Mouse (Mus musculus) adrenal gland, adult 2 months (tissue): Measurements from ENCODE around the gene Ovch2. TPM values are rescaled to one million over a fixed set of nuclear protein-coding genes. Genes with fewer than 3 reads are reported as not detected.

Experiments
- DNase-seq: peaks from one replicate; pipeline ENCODE4 v3.0.0; 2021
- polyA plus RNA-seq: library from polyadenylated mRNA; depleted of rRNA; stranded (reverse); fragments of >200 nt; gene quantifications from 2 replicates; pipeline ENCODE4 v1.2.3, GENCODE M21; 2012; rRNA removed
- total RNA-seq, 2 experiments: library from RNA; stranded (reverse); gene quantifications; 2 replicates each; pipeline ENCODE4 v1.2.3; 2021

Ovch2 gene
- total and polyA plus RNA-seq, 3 experiments: not detected

DNA sequence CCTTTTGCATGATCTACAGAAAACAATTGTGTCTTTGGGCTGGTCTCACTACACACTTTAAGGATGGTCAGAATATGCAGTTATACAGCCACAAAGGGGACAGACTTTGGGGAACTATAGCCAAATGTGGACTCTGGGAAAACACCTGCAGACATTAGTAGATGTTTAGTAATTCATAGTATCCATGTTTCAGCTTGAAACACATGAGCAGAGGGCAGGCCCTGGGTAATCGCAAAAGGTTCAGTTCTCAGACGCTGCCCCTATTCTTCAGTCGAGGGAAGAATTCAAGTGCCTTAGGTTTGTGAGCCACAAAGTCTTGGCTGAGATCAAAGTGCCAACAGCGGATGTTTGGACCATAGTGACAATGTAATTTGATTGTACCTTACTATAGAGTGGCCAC, 56.6 kb downstream of the Ovch2 start:
- DNase-seq: no peak

DNA sequence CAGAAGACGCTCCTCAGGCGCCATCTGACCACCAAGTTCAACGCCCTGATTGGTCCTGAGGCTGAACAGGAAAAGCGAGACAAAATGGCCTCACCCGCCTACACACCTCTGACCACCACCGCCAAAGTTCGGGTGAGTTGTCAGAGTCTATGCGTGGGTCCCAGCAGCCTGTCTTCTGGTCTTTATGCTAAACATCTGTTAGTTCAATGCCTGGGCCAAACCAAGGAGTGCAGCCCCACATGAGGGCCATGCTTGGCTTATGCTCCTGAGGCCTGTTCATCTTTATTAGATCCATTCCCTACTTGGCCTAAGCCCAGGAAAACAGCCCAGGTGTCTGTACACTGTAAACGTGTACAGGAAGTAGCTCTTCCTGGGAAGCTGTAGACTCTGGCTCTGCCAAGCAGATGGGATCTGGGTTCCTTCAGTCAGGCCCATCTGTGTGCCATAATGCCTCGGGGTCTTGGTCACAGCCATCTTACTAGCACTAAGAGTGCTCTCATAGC, 58.0 kb downstream of the Ovch2 start:
- DNase-seq: no peak

DNA sequence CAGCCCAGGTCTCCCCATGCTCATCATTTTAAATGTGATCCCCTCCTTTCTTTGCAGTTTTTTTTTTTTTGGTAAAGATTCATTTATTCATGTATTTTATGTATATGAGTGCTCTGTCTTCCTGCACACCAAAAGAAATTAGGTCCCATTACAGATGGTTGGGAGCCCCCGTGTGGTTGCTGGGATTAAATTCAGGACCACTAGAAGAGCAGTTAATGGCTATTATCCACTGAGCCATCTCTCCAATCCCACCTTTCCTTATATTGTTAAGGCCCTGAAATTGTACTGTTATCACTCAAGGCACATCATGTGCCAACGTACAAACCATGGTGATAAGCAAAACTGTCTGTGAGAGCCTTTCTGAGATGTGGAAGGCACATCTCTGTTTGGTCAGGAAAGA, 62.3 kb downstream of the Ovch2 start:
- no peak for DNase-seq

DNA sequence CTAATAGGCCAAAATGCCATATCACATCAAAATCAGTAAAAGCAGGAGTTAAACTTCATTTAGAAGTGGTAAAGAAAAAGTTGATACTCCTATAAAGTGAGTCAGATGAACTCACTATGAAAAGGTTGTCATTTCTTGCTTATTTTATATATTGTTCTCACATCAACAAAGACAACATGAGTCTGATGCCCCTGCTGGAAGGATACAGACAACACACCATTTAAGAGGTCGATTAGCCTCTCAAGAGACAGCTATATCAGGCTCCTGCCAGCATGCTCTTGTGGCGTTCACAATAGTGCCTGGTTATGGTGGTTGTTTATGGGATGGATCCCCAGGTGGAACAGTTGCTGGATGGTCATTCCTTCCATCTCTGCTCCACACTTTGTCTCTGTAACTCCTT, 67.8 kb downstream of the Ovch2 start:
- no peak for DNase-seq

Other genes with a start within 250 kb of the Ovch2 start
- gene Olfml1, start 233.8 kb downstream of the Ovch2 start, total RNA-seq: 10 to 100 TPM in 1 of 2 experiments, 1 to 10 TPM in 1; 8.0 to 12.3 TPM
- 2.6 and 3.1 TPM in 2 replicates for gene Olfml1, start 233.8 kb downstream of the Ovch2 start, polyA plus RNA-seq
- 1 to 10 TPM; 3.5 to 7.5 TPM for gene Ppfibp2, start 206.0 kb downstream of the Ovch2 start, total RNA-seq
- 1.5 and 2.2 TPM in 2 replicates for gene Ppfibp2, start 206.0 kb downstream of the Ovch2 start, polyA plus RNA-seq
- not detected for gene 5330417H12Rik, start 176.0 kb downstream of the Ovch2 start, total RNA-seq
- not detected in 2 replicates for gene 5330417H12Rik, start 176.0 kb downstream of the Ovch2 start, polyA plus RNA-seq
- gene Cyb5r2, start 43.2 kb downstream of the Ovch2 start, total RNA-seq: not detected
- 0.15 TPM in 1 of 2 replicates, not detected in the other for gene Cyb5r2, start 43.2 kb downstream of the Ovch2 start, polyA plus RNA-seq
- not detected for gene Olfr467, start 11.1 kb upstream of the Ovch2 start, total RNA-seq
- gene Olfr467, start 11.1 kb upstream of the Ovch2 start, polyA plus RNA-seq: not detected in 2 replicates
- gene Olfr469, start 24.3 kb upstream of the Ovch2 start, total RNA-seq: not detected
- gene Olfr469, start 24.3 kb upstream of the Ovch2 start, polyA plus RNA-seq: not detected in 2 replicates
- not detected for gene Olfr470, start 46.3 kb upstream of the Ovch2 start, total RNA-seq
- gene Olfr470, start 46.3 kb upstream of the Ovch2 start, polyA plus RNA-seq: not detected in 2 replicates
- not detected for gene Olfr472, start 96.7 kb upstream of the Ovch2 start, total RNA-seq
- not detected in 2 replicates for gene Olfr472, start 96.7 kb upstream of the Ovch2 start, polyA plus RNA-seq
- gene Olfr473, start 129.2 kb upstream of the Ovch2 start, total RNA-seq: not detected
- gene Olfr473, start 129.2 kb upstream of the Ovch2 start, polyA plus RNA-seq: not detected in 2 replicates
- not detected for gene Olfr474, start 153.4 kb upstream of the Ovch2 start, total RNA-seq
- not detected in 2 replicates for gene Olfr474, start 153.4 kb upstream of the Ovch2 start, polyA plus RNA-seq
- gene Olfr476, start 163.6 kb upstream of the Ovch2 start, total RNA-seq: not detected
- gene Olfr476, start 163.6 kb upstream of the Ovch2 start, polyA plus RNA-seq: not detected in 2 replicates
- gene Olfr477, start 185.5 kb upstream of the Ovch2 start, total RNA-seq: not detected
- not detected in 2 replicates for gene Olfr477, start 185.5 kb upstream of the Ovch2 start, polyA plus RNA-seq
- not detected for gene Olfr478, start 232.8 kb upstream of the Ovch2 start, total RNA-seq
- not detected in 2 replicates for gene Olfr478, start 232.8 kb upstream of the Ovch2 start, polyA plus RNA-seq
- not detected for gene Olfr479, start 249.5 kb upstream of the Ovch2 start, total RNA-seq
- not detected in 2 replicates for gene Olfr479, start 249.5 kb upstream of the Ovch2 start, polyA plus RNA-seq